ENCODE assay signal across 22 mouse cellular contexts in the genomic region with DNA sequence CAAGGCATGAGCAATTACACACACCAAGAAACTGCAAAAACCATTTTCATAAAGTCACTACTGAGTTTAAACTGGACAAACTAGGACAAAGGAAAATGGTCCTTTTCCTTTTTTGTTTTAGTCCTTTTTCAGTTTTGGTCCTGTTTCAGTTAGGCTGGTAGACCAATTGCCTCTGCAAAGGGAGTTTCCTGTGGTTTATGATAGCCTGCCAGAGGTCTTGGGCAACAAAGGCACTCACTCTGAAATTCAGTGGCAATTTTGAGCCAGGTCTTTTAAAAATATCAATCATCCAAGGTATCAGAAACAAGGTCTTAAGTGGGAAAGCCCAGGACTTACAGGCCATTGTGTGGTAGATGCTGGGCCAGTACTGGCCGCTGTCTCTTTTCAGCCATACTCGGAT. TPM values are rescaled to one million over a fixed set of nuclear protein-coding genes. Genes with fewer than 3 reads are reported as not detected.
DNase-seq lines count a peak whose midpoint lies in the region; ATAC-seq and TF ChIP-seq lines count a peak whose summit lies in the region.
"Had no signal": no experiment of that assay in that cellular context is flagged by ENCODE, and none has a peak within 500 bp of the region (broad histone marks: within the 10 kb centered on the region; RNA-seq: fewer than 3 reads in every experiment).

No protein-coding gene starts in this region.

- TF ChIP-seq CTCF in lung, postnatal 0 days (IDR thresholded peaks at IDR 0.05) = no peak

- H3K27ac ChIP-seq in embryonic facial prominence, embryonic 10.5 days (replicated peaks) = no peak overlapping the region
- no peak overlapping the region for H3K27ac ChIP-seq in lung, postnatal 0 days (ENCODE audit: low read length)
- H3K27ac ChIP-seq: embryonic facial prominence, embryonic 13.5 days; forebrain, embryonic 12.5 days; heart, adult 2 months; heart, embryonic 15.5 days; hindbrain, embryonic 15.5 days had no signal

- H3K4me3 ChIP-seq in embryonic facial prominence, embryonic 10.5 days = no peak overlapping the region
- no peak overlapping the region for H3K4me3 ChIP-seq in lung, postnatal 0 days (ENCODE audit: low read depth, low read length)
- H3K4me3 ChIP-seq: embryonic facial prominence, embryonic 13.5 days; forebrain, embryonic 12.5 days; heart, adult 2 months; heart, embryonic 15.5 days; hindbrain, embryonic 15.5 days had no signal

- H3K4me2 ChIP-seq in lung, postnatal 0 days (replicated peaks; ENCODE audit: low read depth, low read length) = no peak overlapping the region
- H3K4me2 ChIP-seq: embryonic facial prominence, embryonic 13.5 days; forebrain, embryonic 12.5 days; heart, embryonic 11.5 days; heart, embryonic 15.5 days; hindbrain, embryonic 15.5 days had no signal

- TF ChIP-seq EP300 in lung, postnatal 0 days (IDR thresholded peaks at IDR 0.05) = no peak

- peaks cover 3% of the 10 kb centered on the region; the same call in 1 of the 2 replicates for H3K36me3 ChIP-seq in embryonic facial prominence, embryonic 10.5 days (replicated peaks)
- H3K36me3 ChIP-seq in lung, postnatal 0 days (ENCODE audit: insufficient read depth, low read length) = 0 out of 2 replicates have a peak, but pooled peaks cover 4% of the 10 kb centered on the region
- H3K36me3 ChIP-seq: heart, embryonic 15.5 days had no signal

- no peak overlapping the region for H3K9ac ChIP-seq in lung, postnatal 0 days (replicated peaks; ENCODE audit: low read depth)
- H3K9ac ChIP-seq: embryonic facial prominence, embryonic 13.5 days; forebrain, embryonic 12.5 days; heart, embryonic 15.5 days; hindbrain, embryonic 15.5 days had no signal

- no peaks in the 10 kb centered on the region; the same call in 1 of the 2 replicates for H3K4me1 ChIP-seq in embryonic facial prominence, embryonic 10.5 days
- no peaks in the 10 kb centered on the region for H3K4me1 ChIP-seq in lung, postnatal 0 days (ENCODE audit: insufficient read depth, low read depth, low read length)
- H3K4me1 ChIP-seq: forebrain, embryonic 12.5 days; hindbrain, embryonic 15.5 days had no signal

- no peaks in the 10 kb centered on the region for H3K27me3 ChIP-seq in embryonic facial prominence, embryonic 10.5 days (replicated peaks; ENCODE audit: low read depth, poor library complexity, severe bottlenecking)
- H3K27me3 ChIP-seq in lung, postnatal 0 days (replicated peaks; ENCODE audit: insufficient read depth, low read length) = no peaks in the 10 kb centered on the region
- H3K27me3 ChIP-seq: CH12.LX; embryonic facial prominence, embryonic 13.5 days; forebrain, embryonic 12.5 days; heart, embryonic 15.5 days; hindbrain, embryonic 15.5 days had no signal

- 93% methylated on average over 2 of the region's 2 CpGs for WGBS in embryonic facial prominence, embryonic 10.5 days
- 98% methylated on average over 2 of the region's 2 CpGs for WGBS in lung, postnatal 0 days

- H3K9me3 ChIP-seq in embryonic facial prominence, embryonic 10.5 days = no peaks in the 10 kb centered on the region
- no peaks in the 10 kb centered on the region for H3K9me3 ChIP-seq in lung, postnatal 0 days (ENCODE audit: low read length)
- H3K9me3 ChIP-seq: embryonic facial prominence, embryonic 13.5 days; forebrain, embryonic 12.5 days; heart, embryonic 15.5 days; hindbrain, embryonic 15.5 days had no signal

- peak; percentile 33; the same call in 1 of the 2 replicates for ATAC-seq in common myeloid progenitor, adult 5-6 weeks (replicated peaks; ENCODE audit: low read depth, poor library complexity, severe bottlenecking)
- ATAC-seq in megakaryocyte progenitor cell, adult 5-6 weeks (replicated peaks; ENCODE audit: poor library complexity) = peak; percentile 44
- ATAC-seq in lung, postnatal 0 days = no peak
- ATAC-seq: forebrain, embryonic 16.5 days; intestine, embryonic 16.5 days had no signal

- peak; percentile 36 for DNase-seq in adrenal gland, adult 2 months
- DNase-seq in adrenal gland, adult (ENCODE audit: inconsistent age in 2 of 2, low spot score in 1 of 2) = no peak
- DNase-seq in kidney, postnatal 10 days = no peak
- no peak for DNase-seq in embryonic facial prominence, embryonic 10.5 days (ENCODE audit: low spot score)
- DNase-seq in lung, postnatal 0 days (ENCODE audit: low spot score) = no peak
- DNase-seq: adrenal gland, adult 8-10 months; cerebellum, adult 18-20 months; cerebellum, postnatal 14 days; gastrocnemius, postnatal 10 days; heart, adult 2 months; heart, postnatal 14 days; kidney, adult 2 months had no signal

RNA-seq across cellular contexts. Expression of gene Mrpl44, which starts 36.1 kb away (rescaled TPM):
- 10 to 100 TPM; 40.7 to 58.3 TPM for total RNA-seq in adrenal gland, adult 2 months (2021)
- 14.1 and 20.7 TPM in 2 replicates for polyA plus RNA-seq in adrenal gland, adult 2 months (2012; rRNA removed)
- total RNA-seq in common myeloid progenitor, adult 5-6 weeks (2017) = 37.1 and 37.9 TPM in 2 replicates
- 50.8 and 55.8 TPM in 2 replicates for total RNA-seq in megakaryocyte progenitor cell, adult 5-6 weeks (2015)
- 57.3 and 68.7 TPM in 2 replicates for total RNA-seq in megakaryocyte progenitor cell, adult 5-6 weeks (2017)
- polyA plus RNA-seq in embryonic facial prominence, embryonic 10.5 days (2016; fragmentation: Nextera tagmentation; extraction: Ambion mirVana) = 60.6 and 61.1 TPM in 2 replicates
- polyA plus RNA-seq in lung, postnatal 0 days (2015; fragmentation: Nextera tagmentation; extraction: Ambion mirVana) = 37.3 and 38.7 TPM in 2 replicates

RNA-seq across cellular contexts. Expression of gene Wdfy1, which starts 36.2 kb away (rescaled TPM):
- 10 to 100 TPM; 42.6 to 43.5 TPM for total RNA-seq in adrenal gland, adult 2 months (2021)
- polyA plus RNA-seq in adrenal gland, adult 2 months (2012; rRNA removed) = 39.0 and 48.4 TPM in 2 replicates
- 7.5 and 23.4 TPM in 2 replicates for total RNA-seq in common myeloid progenitor, adult 5-6 weeks (2017)
- 24.9 and 25.8 TPM in 2 replicates for total RNA-seq in megakaryocyte progenitor cell, adult 5-6 weeks (2015)
- 11.6 and 16.1 TPM in 2 replicates for total RNA-seq in megakaryocyte progenitor cell, adult 5-6 weeks (2017)
- 32.4 and 34.4 TPM in 2 replicates for polyA plus RNA-seq in embryonic facial prominence, embryonic 10.5 days (2016; fragmentation: Nextera tagmentation; extraction: Ambion mirVana)
- polyA plus RNA-seq in lung, postnatal 0 days (2015; fragmentation: Nextera tagmentation; extraction: Ambion mirVana) = 57.0 and 63.1 TPM in 2 replicates
